Mouse (Mus musculus) hindbrain, embryonic 14.5 days (tissue): ENCODE measurements around the gene Plscr5. TPM values are rescaled to one million over a fixed set of nuclear protein-coding genes. Genes with fewer than 3 reads are reported as not detected.

Experiments
- ATAC-seq: fragments of 200-750 bp; cut with Nextera tagmentation; 2 replicates; pipeline ENCODE4 v1.8.0; 2017; ENCODE audit warnings: moderate number of reproducible peaks, mild to moderate bottlenecking, moderate TSS enrichment, moderate library complexity; ENCODE audit not compliant: low FRiP score
- DNase-seq: peaks from one replicate; pipeline ENCODE4 v3.0.0-alpha.2; 2015; ENCODE audit warnings: low spot score
- H3K27ac ChIP-seq: fragments of 300-500 bp; sonication (generic); 2 replicates; pipeline ENCODE4 v1.5.1; 2014; ENCODE audit warnings: mild to moderate bottlenecking, moderate library complexity
- H3K27me3 ChIP-seq: fragments of 300-500 bp; sonication (generic); 2 replicates; pipeline ENCODE4 v1.6.1; 2014; ENCODE audit warnings: mild to moderate bottlenecking, low read length, mixed read lengths; ENCODE audit not compliant: control insufficient read depth, insufficient read depth
- H3K36me3 ChIP-seq: fragments of 300-500 bp; sonication (generic); replicated peaks from 2 replicates; pipeline ENCODE4 v1.6.1; 2014; ENCODE audit not compliant: control insufficient read depth, insufficient read depth
- H3K4me1 ChIP-seq: fragments of 300-500 bp; sonication (generic); replicated peaks from 2 replicates; pipeline ENCODE4 v1.6.1; 2014; ENCODE audit warnings: antibody characterized with exemption, low read length, mixed read lengths; ENCODE audit not compliant: control insufficient read depth, insufficient read depth
- H3K4me2 ChIP-seq: fragments of 300-500 bp; sonication (generic); replicated peaks from 2 replicates; pipeline ENCODE4 v1.6.1; 2014; ENCODE audit warnings: mild to moderate bottlenecking, moderate library complexity
- H3K4me3 ChIP-seq: fragments of 300-500 bp; sonication (generic); replicated peaks from 2 replicates; pipeline ENCODE4 v1.5.1; 2014; ENCODE audit warnings: mild to moderate bottlenecking, low read length
- H3K9ac ChIP-seq: fragments of 300-500 bp; sonication (generic); 2 replicates; pipeline ENCODE4 v1.6.1; 2014
- H3K9me3 ChIP-seq: fragments of 300-500 bp; sonication (generic); 2 replicates; pipeline ENCODE4 v1.6.1; 2016; ENCODE audit warnings: low read length; ENCODE audit not compliant: control insufficient read depth
- WGBS: fragments of 180-500 bp; shearing (Covaris S2); extraction: QIAGEN DNeasy Blood & Tissue Kit; methylation state at CpG from one replicate; pipeline ENCODE4 v1.1.7; 2014; 5-methylcytosine and 5-hydroxymethylcytosine counted together
- polyA plus RNA-seq: library from polyadenylated mRNA; unstranded; fragments of >200 nt; fragmentation: Nextera tagmentation; extraction: Ambion mirVana; gene quantifications from 2 replicates; pipeline ENCODE4 v1.2.1, GENCODE M21; 2014

Gene Plscr5
- polyA plus RNA-seq, 1 experiment from 2014 or later: 0.48 TPM

- ATAC-seq (peak; percentile 90), DNase-seq (peak; percentile 65)
- Histone ChIP-seq H3K9me3 (no peaks in the 10 kb centered on the region), H3K27me3 (no peaks in the 10 kb centered on the region), H3K27ac (peak overlapping the region; percentile 34), H3K4me2 (peak overlapping the region; percentile 71), H3K36me3 (no peaks in the 10 kb centered on the region), H3K4me3 (peak overlapping the region; percentile 57), H3K4me1 (peaks cover 11% of the 10 kb centered on the region; the same call in 1 of the 2 replicates), H3K9ac (peak overlapping the region; percentile 62)
- 1% methylated on average over 40 of the region's 40 CpGs for WGBS
These were observed 57.4 kb downstream of the Plscr5 start for GRCm38 (mm10) chr9:92249987-92250772.

DNA sequence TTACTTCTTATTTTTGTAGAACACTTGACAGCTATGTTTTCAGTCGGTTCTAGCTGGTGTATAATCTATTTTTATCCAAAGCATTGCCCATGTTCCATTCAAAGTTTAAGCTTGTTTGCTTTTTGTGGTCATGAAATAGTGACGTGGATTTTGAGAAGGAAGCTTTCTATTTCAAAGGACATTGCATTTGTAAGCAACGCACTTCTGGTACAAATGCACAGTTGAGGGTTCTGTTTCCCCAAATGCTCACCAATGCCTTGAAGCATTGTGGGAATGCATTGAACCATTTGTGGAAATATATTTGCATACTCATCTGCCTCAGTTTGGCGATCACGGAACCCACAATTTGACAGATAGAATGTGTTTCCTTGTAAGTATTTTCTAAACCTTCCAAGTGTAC, 60.0 kb downstream of the Plscr5 start:
- no peak overlapping the region for H3K4me3 ChIP-seq
- no peak overlapping the region for H3K9ac ChIP-seq
- H3K4me1 ChIP-seq: peaks cover 11% of the 10 kb centered on the region; the same call in 1 of the 2 replicates
- WGBS: 83% methylated on average over 5 of the region's 5 CpGs
- H3K27me3 ChIP-seq: no peaks in the 10 kb centered on the region
- H3K9me3 ChIP-seq: no peaks in the 10 kb centered on the region
- no peak for ATAC-seq
- 0 out of 2 replicates have a peak overlapping the region, but pooled peaks have one; percentile 6 for H3K4me2 ChIP-seq
- no peak for DNase-seq
- H3K36me3 ChIP-seq: no peaks in the 10 kb centered on the region
- H3K27ac ChIP-seq: no peak overlapping the region

DNA sequence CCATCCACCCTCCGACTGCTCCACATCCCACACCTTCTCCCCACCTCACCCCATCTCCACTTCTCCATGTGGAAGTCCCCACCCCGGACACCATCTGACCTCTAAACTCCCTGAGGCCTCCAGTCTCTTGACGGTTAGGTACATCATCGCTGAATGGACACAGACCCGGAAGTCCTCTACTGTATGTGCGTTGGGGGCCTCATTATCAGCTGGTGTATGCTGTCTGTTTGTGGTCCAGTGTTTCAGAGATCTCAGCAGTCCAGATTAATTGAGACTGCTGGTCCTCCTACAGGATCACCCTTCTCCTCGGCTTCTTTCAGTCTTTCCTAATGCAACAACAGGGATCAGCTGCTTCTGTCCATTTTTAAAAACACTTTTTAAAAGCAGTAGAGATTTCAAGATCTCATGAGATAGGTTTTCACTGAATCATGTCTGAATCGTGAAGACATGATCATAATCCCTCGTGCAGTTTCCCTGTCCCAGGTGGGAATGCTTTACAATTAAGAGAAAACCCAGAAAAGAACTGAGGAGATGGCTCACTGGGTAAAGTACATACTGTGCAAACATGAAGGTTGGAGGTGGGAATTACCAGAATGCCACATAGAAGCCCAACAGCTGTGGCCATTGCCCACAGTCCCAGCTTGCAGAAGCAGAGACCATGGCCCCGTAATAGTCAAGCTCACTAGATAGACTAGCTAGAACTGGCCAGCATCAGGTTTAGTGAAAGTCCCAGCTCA, 61.0 kb downstream of the Plscr5 start:
- Histone ChIP-seq H3K36me3 (no peaks in the 10 kb centered on the region), H3K9ac (no peak overlapping the region), H3K27ac (no peak overlapping the region), H3K4me1 (peaks cover 11% of the 10 kb centered on the region; the same call in 1 of the 2 replicates), H3K4me3 (no peak overlapping the region), H3K4me2 (no peak overlapping the region), H3K27me3 (no peaks in the 10 kb centered on the region), H3K9me3 (no peaks in the 10 kb centered on the region)
- no peak for ATAC-seq
- WGBS: 95% methylated on average over 10 of the region's 10 CpGs
- no peak for DNase-seq

Other genes starting within 250 kb of the Plscr5 start
- gene Plscr1, start 56.8 kb downstream of the Plscr5 start, polyA plus RNA-seq: 8.3 and 8.4 TPM in 2 replicates
- 0.61 and 0.71 TPM in 2 replicates for gene Plscr2, start 82.7 kb downstream of the Plscr5 start, polyA plus RNA-seq
- gene 1700057G04Rik, start 116.4 kb downstream of the Plscr5 start, polyA plus RNA-seq: not detected in 2 replicates